Mouse (Mus musculus) ES-E14 (cell line): ENCODE results near the gene Stx8.

ENCODE experiments used
- HCFC1 ChIP-seq: IDR thresholded peaks from 2 replicates; pipeline ENCODE4 v1.6.1; 2012; ENCODE audit warnings: low read length, inconsistent platforms, borderline replicate concordance; ENCODE audit not compliant: insufficient read depth
- ZNF384 ChIP-seq: IDR thresholded peaks from 2 replicates; pipeline ENCODE4 v1.6.1; 2012; ENCODE audit warnings: low read depth, low read length, inconsistent platforms

- TF ChIP-seq HCFC1 (no peak), ZNF384 (no peak)
Observed at GRCm38 (mm10) chr11:68026590-68026989, 60.6 kb downstream of the Stx8 start.
